Mouse (Mus musculus) hindbrain, embryonic 16.5 days (tissue): Measurements from ENCODE around the gene Olig3. TPM values are rescaled to one million over a fixed set of nuclear protein-coding genes. Genes with fewer than 3 reads are reported as not detected.

Source experiments
- ATAC-seq: fragments of 200-750 bp; cut with Nextera tagmentation; 2 replicates; pipeline ENCODE4 v1.8.0; 2017; ENCODE audit warnings: moderate TSS enrichment, moderate library complexity
- H3K27ac ChIP-seq: fragments of 300-500 bp; sonication (generic); 2 replicates; pipeline ENCODE4 v1.5.1; 2014; ENCODE audit warnings: low read depth, mild to moderate bottlenecking, control low read depth, low read length, moderate library complexity
- H3K27me3 ChIP-seq: fragments of 300-500 bp; sonication (generic); replicated peaks from 2 replicates; pipeline ENCODE4 v1.6.1; 2014; ENCODE audit warnings: low read length; ENCODE audit not compliant: control insufficient read depth, insufficient read depth
- H3K36me3 ChIP-seq: fragments of 300-500 bp; sonication (generic); 2 replicates; pipeline ENCODE4 v1.6.1; 2014; ENCODE audit warnings: mild to moderate bottlenecking, low read length, moderate library complexity, mixed read lengths; ENCODE audit not compliant: control insufficient read depth, insufficient read depth
- H3K4me1 ChIP-seq: fragments of 300-500 bp; sonication (generic); 2 replicates; pipeline ENCODE4 v1.6.1; 2014; ENCODE audit warnings: low read depth, low read length; ENCODE audit not compliant: control insufficient read depth, insufficient read depth
- H3K4me2 ChIP-seq: fragments of 300-500 bp; sonication (generic); 2 replicates; pipeline ENCODE4 v1.6.1; 2014; ENCODE audit warnings: mild to moderate bottlenecking, low read length, control low read depth, moderate library complexity
- H3K4me3 ChIP-seq: fragments of 300-500 bp; sonication (generic); 2 replicates; pipeline ENCODE4 v1.5.1; 2014; ENCODE audit warnings: mild to moderate bottlenecking, low read length, control low read depth, moderate library complexity
- H3K9ac ChIP-seq: fragments of 300-500 bp; sonication (generic); 2 replicates; pipeline ENCODE4 v1.6.1; 2014; ENCODE audit warnings: low read depth, mild to moderate bottlenecking, control low read depth, low read length, moderate library complexity
- H3K9me3 ChIP-seq: fragments of 300-500 bp; sonication (generic); 2 replicates; pipeline ENCODE4 v1.6.1; 2014; ENCODE audit warnings: mild to moderate bottlenecking, low read length, moderate library complexity; ENCODE audit not compliant: control insufficient read depth
- WGBS: fragments of 180-500 bp; shearing (Covaris S2); extraction: QIAGEN DNeasy Blood & Tissue Kit; methylation state at CpG from one replicate; pipeline ENCODE4 v1.1.7; 2014; 5-methylcytosine and 5-hydroxymethylcytosine counted together
- polyA plus RNA-seq: library from polyadenylated mRNA; unstranded; fragments of >200 nt; fragmentation: Nextera tagmentation; extraction: Ambion mirVana; gene quantifications from 2 replicates; pipeline ENCODE4 v1.2.1, GENCODE M21; 2015

Gene Olig3
- polyA plus RNA-seq, 1 experiment from 2014 or later = 5.0 TPM

DNA sequence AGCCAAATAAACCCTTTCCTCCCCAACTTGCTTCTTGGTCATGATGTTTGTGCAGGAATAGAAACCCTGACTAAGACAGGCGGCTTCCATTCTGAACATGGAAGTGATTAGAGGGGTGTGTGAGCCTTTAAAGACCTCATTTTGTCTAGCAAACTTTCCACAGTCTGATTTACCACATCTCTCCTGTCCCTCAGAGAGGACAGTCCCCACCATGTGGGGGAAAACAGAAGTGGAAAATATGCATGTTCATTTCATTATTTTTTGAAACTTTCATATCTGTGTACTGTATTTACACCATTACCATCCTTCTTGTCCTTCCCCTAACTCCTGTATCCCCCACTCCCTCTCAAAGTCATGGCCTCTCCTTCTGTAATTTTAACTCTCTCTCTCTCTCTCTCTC, 49.6 kb downstream of the Olig3 start:
- H3K4me2 ChIP-seq = no peak overlapping the region
- WGBS = 90% methylated on average over 1 of the region's 1 CpGs
- no peak overlapping the region for H3K27ac ChIP-seq
- H3K9me3 ChIP-seq = no peaks in the 10 kb centered on the region
- no peak overlapping the region for H3K4me3 ChIP-seq
- H3K4me1 ChIP-seq = no peaks in the 10 kb centered on the region
- ATAC-seq = no peak
- peaks cover 5% of the 10 kb centered on the region for H3K27me3 ChIP-seq
- H3K9ac ChIP-seq = no peak overlapping the region
- no peaks in the 10 kb centered on the region for H3K36me3 ChIP-seq

DNA sequence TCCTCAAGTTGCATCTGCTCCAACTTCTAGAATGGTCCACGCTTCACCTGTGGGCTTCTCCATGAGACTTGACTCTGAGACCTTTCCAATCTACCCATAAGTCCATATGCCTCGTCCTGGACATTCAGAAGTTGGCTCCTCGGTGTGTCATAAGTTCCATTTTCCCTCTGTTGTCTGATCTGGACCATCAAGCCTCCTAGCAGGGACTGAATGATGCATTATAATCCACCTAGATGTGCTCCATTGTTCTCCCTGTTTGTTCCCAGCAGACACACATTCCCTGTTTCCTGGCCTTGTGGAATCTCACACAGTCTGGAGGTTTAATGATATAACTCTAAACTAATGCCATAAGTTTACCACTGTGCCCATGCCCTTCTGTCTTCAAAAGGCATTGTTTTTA, 50.8 kb downstream of the Olig3 start:
- no peaks in the 10 kb centered on the region for H3K4me1 ChIP-seq
- H3K27me3 ChIP-seq = peaks cover 3% of the 10 kb centered on the region
- no peaks in the 10 kb centered on the region for H3K9me3 ChIP-seq
- no peak overlapping the region for H3K27ac ChIP-seq
- no peak overlapping the region for H3K4me2 ChIP-seq
- no peak overlapping the region for H3K4me3 ChIP-seq
- WGBS = 85% methylated on average over 3 of the region's 3 CpGs
- no peak for ATAC-seq
- no peaks in the 10 kb centered on the region for H3K36me3 ChIP-seq
- H3K9ac ChIP-seq = no peak overlapping the region

Other genes starting within 250 kb of the Olig3 start
- gene Ifngr1, start 235.4 kb downstream of the Olig3 start, polyA plus RNA-seq = 25.6 and 26.5 TPM in 2 replicates